Mouse (Mus musculus): ENCODE measurements around the gene Slit3.

- TF ChIP-seq POLR2A (IDR thresholded peaks at IDR 0.05; ENCODE audit: extremely low read depth, insufficient read depth, low read length) (no peak), CTCF (IDR thresholded peaks at IDR 0.05; ENCODE audit: low read depth, low read length) (no peak)
Measured at GRCm38 (mm10) chr11:35136625-35137024, 15.6 kb downstream of the Slit3 start.
